Mouse (Mus musculus) frontal cortex, adult 2 months (tissue): ENCODE results near the gene Cfap97. TPM values are rescaled to one million over a fixed set of nuclear protein-coding genes. Genes with fewer than 3 reads are reported as not detected.
"Not testable (repeated sequence)": the region's sequence is repeated elsewhere in the genome, so short reads cannot be mapped to it uniquely, and the experiment has no call there.

Source experiments
- DNase-seq, 2 experiments: peaks; one replicate each; pipeline ENCODE4 v3.0.0; 2022; ENCODE audit warnings: low spot score in 1 of 2; ENCODE audit errors: extremely low spot score in 1 of 2
- polyA plus RNA-seq: library from polyadenylated mRNA; depleted of rRNA; stranded (reverse); fragments of >200 nt; gene quantifications from 2 replicates; pipeline ENCODE4 v1.2.3, GENCODE M21; 2012; rRNA removed

The Cfap97 gene
- 14.8 and 16.8 TPM in 2 replicates for polyA plus RNA-seq

DNA sequence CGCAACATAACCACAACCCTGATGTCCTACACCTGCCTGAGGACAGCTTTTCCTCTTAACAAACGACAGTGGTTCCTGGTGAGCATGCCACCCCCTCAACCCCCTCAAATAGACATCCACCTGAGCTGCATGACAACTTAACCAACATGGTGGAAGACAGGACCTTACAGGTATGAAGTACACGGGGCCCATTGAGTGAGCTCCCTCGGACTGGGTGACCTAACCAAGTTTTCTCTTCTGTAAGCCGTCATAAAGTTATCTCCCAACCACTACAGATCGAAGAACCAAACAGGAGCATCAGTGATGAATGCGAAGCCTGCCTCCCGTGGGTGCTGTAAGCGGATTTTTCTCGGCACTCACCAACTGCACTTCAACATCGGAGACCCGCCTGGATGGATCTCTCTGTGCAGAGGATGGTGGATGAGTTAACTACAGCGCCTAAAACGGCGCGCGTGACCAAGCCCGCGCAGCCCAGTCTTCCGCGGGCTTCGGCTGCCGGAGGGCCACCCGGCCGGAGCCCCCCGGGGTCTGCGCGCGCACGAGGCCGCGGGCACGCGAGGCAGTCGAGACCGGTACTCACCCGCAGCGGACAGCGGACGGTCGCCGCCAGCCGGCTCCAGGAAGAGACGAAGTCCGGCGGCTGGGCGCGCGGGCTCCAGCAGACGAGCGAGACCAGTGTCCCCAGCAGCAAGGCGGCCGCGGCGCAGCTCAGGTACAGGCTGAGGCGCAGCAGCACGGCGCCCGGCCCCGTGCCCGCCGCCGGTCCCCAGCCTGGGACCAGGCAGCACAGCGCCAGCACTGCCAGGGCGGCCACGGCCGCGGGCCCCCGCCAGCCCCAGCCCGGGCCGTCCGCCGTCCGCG lies at the start of gene Cfap97:
TSS of gene Cfap97 (plus strand) at position 570 of the 861 bp plus-strand sequence.
- DNase-seq = peak in 1 of 2 experiments; percentile 29

DNA sequence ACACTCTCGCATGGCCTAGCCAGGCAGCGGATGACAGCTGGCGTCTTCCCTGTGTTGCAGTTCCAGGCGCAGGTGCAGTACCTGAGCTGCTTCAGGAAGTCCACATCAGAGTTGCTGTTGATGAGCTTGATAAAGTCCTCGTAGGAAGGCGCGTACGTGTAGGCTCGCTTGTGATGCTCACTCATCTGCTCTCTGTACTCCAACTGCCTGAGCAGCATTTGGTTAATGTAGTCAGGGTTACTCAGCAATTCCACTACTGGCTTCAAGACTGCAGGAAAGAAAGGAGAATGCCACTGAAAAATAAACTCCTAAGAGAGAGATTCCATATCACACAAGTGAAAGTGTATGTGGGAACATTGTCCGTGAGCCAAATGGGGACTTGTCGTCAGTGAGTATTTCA lies 48.1 kb upstream of the Cfap97 start:
- DNase-seq = no peak

DNA sequence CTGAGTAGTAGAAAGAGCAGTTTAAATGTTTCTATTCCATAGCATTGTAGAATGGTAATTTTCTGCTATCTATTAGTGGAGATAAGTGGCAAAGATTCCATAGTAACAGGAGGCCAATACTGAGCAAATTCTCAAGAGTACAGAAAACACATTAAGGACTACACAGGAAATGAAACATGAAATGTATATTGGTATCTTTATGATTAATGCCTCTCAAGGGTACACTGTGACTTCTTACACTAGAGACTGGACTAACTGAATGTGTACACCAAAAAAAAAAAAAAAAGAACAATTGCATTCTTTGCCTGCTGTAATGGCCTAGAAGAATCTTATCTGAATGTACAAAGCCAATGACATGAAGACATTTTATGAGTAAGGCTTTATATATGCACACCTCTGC lies 43.9 kb upstream of the Cfap97 start:
- DNase-seq = no peak

DNA sequence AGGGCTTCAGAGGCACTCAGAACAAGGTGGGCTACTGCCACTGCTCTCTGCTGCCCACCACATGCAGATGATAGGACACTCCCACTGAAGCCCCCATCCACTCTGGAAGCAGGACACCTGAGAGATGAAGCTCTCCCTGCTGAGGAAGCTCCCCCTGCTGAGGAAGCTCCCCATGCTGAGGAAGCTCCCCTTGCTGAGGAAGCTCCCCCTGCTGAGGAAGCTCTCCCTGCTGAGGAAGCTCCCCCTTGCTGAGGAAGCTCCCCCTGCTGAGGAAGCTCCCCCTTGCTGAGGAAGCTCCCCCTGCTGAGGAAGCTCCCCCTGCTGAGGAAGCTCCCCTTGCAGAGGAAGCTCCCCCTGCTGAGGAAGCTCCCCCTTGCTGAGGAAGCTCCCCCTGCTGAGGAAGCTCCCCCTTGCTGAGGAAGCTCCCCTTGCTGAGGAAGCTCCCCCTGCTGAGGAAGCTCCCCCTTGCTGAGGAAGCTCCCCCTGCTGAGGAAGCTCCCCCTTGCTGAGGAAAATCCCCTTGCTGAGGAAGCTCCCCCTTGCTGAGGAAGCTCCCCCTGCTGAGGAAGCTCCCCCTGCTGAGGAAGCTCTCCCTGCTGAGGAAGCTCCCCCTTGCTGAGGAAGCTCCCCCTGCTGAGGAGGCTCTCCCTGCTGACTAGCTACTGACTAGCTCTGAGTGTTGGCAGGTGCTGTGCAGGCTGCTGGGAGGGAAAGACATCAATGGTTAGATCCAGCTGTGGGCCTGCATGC lies 38.0 kb upstream of the Cfap97 start:
- DNase-seq = not testable (repeated sequence)

DNA sequence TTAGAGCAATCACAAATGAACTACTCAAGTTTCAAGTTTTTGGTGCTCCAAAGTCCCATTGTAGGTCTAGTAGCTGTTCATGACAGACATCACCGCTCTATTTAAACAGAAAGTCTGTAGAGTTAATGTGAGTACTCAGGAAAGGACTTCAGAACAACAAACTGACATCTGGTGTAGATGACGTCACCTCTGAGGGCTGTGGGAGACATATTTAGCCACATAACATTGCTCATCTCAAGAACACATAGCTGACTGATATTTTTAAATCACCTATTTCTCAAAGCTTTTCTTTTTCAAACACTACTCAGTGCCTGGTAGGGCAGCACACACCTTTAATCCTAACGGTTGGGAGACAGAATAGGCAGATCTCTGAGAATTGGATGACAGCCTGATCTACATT lies 34.4 kb upstream of the Cfap97 start:
- DNase-seq = peak; percentile 62 to 66

DNA sequence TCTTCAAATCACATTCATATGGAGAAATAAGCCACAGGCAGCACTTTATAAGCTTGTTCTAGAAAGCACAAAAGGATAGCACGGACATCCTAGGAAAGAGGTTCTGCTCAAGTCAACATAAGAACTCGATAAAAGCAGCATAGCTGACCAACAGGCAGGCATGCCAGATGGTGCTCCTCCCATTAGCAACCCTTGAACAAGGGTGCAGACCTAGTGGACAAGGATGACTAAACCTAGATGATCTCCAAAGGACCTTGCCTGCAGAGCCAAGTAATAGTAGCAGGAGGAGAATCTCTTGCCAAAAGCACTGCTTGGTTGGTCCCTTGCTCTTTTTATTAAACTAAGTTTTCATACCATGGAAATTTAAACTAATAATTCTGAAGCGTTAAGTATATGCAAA lies 32.4 kb upstream of the Cfap97 start:
- no peak for DNase-seq

DNA sequence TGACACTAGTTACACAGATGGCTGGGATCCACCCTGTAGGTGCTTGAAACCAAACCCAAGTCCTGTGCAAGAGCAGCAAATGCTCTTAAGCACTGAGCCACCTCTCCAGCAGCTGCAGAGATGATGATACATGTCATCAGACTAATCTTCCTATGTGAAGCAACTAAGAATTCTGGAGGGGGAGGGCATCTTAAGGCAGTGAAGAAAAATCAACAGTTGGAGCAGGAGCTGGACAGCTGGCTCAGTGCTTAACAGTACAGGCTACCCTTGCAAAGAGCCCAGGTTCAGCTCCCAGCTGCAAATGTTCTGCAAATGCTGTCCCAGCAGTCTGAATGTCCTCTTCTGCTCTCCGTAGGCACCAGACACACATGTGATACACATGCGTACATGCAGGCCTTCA lies 29.1 kb upstream of the Cfap97 start:
- no peak for DNase-seq

DNA sequence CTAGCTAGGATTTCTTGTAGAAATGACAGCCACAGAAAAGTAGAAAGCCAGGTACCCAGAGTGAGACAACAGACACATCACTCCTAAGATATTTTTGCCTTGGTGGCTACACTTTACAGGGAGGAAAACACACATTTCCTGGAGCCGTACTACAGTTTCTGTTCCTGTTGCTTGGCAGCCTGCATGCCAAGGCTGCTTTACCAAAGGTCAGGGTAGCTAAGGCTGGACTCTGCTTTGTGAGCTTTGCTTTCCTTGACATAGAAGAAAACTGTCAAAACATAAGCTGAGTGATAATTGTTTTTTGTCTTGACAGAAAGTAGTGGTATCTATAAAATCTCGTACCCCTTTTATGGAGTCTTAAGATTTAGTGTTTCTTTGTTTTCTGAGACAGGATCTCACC lies 21.1 kb upstream of the Cfap97 start:
- no peak for DNase-seq

DNA sequence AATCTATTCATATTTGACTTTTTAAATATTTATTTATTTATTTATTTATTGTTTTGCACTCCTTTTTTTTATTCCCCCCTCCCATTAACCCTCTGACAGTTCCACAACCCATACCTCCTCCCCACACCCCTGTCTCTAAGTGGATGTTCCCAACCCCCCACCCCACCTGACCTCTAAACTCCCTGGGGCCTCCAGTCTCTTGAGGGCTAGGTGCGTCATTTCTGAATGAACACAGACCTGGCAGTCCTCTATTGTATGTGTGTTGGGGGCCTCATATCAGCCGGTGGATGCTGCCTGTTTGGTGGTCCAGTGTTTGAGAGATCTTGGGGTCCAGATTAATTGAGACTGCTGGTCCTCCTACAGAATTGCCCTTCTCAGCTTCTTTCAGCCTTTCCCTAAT lies 16.0 kb upstream of the Cfap97 start:
- DNase-seq = not testable (repeated sequence)

DNA sequence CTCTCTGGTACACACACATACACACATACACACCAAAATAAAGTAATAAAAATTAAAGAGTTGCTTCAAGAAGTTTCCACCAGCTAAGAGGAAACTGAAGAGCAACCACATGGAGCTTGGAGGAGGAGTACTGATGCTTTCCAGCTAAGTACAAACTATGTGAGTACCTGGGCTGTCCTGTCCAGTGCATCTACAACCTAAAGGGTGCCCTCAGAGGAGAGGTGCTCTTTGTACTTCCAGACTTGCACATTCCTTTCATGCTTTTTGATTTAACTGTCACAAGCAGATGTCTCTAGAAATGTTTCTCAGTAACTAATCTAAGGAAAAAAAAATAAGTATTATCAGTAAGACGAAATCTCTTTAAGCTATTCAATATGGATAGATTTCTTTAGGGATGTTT lies 14.2 kb upstream of the Cfap97 start:
- DNase-seq = no peak

DNA sequence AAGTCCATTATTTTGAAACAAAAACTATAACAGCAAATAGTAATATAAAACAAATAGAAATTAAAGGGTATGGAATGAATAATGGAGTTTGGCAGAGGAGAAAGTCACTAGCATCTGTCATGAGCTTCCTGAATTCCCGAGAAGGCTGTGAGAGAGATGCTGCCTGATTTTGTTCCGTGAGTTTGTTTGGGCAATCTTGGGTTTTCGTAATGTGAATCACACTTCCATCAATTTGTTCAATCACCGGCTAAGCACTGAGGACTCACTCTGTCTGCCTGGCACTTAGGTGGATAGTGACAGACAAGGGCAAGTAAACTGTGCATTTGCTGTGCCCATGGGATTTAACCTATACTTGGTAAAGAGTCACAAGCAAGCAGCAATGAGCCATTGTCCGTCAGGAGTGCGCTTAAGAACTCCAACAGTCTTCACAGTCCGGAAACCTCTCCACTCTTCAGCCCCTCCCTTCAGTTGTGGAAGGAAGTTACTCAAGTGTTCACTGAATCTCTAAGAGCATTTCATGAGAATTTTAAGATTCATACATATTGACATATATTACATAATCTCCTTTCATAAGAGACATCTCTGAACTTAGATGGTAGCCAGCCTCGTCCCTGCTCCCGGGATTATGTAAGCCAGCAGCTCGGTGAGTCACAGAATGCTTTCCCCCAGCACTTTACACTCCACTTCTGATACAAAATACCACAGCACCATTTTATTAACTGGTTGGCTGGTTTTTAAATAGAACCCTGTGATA lies 13.6 kb upstream of the Cfap97 start:
- peak in 1 of 2 experiments; percentile 61 for DNase-seq

DNA sequence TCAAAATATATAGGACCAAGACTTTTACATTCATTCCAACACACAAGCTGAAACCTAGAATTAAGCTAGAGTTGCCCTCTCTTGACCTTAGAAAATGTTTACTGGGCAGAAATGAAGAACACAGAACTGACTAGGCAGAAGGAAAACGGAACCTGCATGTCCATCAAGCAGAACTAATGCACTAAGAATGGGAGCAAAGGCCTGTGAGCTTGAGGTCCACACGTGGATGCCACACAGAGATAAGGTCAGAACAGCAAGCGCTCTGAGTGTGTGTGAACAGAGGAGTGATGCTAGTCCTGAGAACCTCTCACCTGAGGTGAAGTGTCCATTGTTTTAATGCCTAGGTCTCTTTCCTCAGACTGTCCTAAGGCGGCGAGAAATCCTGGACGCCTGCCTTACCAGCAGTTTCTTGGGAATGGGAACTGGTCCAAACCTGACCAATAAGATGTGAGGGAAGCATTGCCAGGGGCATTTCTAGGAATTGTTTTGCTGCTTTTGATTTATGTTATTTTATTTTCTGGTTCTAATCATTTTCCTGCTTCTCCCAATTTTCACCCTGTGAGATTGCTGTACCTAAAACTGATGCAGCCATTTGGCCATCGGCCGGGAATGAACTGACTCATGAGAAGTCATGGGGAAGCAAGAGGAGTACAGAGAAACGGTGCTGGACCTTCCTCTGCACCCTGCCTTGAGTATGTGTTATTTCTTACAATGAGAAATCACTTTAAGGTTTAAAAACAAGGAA lies 11.0 kb upstream of the Cfap97 start:
- no peak for DNase-seq

DNA sequence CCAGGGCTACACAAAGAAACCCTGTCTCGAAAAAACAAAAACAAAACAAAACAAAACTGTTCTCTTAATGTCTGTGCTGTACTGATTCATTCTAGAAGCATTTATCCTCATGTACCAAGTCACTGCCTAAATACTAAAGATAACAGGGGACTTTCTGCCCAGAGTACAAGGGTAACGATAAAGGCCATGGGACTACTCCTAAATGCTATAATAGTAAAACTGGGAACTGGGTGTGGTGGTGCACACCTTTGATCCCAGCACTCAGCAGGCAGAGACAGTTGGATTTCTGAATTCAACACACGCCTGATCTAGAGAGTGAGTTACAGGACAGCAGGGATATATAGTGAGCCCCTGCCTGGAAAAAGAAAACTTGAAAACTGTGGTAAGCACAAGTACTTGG lies 9.9 kb upstream of the Cfap97 start:
- no peak for DNase-seq

DNA sequence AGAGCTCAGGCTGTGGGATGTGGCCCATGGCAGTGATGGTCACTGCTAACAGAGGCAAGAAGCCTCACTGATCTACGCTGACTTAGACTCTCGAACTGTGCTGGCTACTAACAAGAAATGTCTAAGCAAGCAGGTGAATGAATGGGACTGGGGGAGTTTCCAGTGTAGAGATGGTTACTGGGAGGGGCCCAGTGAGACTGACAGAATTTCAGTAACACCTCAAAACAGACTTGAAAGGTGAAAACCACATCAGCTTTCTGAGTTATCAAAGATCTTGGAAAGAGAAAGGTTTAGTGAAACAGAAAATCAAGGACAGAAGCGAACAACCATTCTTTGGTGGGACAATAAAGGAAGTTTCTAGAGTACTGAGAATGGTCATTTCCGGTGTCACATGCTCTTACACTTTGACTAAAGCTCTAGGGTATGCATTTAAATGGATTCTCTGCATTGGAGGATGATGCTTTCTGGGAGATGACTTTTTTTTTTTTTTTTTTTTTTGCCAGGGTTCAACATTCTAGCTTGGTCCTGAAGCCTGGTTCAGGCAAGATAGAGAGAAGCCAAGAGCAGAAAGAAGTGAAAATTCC lies 9.0 kb upstream of the Cfap97 start:
- no peak for DNase-seq

DNA sequence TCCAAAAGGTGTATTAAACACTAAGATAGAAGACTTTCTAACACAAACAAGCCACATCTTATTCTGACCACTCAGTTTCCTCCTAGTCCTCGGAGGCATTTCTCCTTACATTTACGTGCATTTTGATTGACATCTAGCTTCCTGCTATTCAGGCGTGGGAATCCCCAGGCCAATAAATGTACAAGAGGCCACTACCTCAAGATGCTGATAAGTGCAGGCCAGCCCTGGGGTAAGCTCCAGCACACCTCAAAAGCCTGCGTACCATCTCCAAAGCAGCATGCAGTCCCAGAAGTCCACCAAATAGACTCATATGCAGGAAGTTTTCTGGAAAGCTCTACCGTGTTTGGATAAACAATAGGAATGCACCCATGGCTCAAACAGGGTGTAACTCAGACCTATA lies 8.1 kb upstream of the Cfap97 start:
- no peak for DNase-seq

DNA sequence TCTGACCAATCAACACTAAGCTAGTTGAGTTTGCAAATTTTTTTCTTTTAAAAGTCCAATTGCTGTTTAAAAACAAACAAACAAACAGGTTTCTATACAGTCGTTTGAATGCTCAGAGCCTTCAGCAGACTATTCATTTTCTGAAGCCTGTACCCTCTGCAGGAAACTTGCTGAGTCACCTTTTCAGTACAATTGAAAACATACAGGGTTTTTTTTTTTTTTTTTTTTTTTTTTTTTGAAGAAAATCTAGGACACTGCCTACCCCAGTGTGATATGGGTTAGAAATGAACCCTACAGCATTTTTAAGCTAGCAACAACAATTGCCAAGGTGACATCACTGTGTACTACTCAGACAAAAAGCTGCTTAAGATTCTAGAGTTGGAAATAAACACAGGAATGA lies 7.6 kb upstream of the Cfap97 start:
- no peak for DNase-seq

DNA sequence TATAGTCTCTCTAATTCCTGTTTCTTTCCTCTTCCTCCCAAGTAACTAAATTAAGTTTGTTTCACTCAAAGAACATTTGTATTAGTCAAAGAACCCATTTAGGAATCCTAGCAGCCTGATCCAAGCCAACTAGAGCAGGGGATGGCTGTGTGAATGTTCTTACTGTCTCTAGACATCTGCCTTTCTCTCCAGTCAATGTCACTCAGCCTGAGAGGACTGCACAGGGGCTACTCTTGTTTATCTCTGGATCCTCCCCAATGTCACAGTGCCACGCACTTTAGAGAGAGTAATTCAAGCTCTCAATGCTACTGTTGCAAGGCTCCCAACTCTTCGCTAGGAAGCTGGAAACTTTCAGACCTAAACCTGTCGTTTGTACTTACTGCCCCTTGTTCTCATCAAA lies 5.4 kb upstream of the Cfap97 start:
- DNase-seq = no peak

DNA sequence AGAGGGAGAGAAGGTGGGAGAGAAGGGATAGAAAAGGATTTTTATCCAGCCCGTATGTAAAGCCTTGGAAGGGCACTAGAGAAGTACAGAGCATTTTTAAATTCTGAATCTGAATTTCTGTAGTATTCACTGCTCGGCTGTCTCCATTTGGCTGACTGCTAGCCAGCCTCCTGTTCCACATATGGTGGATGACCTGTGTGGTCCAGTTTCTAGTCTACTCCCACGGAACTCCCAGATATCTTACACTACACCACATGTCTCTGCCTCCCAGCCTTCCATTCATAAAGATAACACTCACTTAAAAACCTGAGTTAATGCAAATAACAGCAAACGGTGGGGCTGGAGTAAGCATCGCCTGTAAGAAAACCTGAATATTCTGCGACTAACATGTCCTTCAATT lies 2.3 kb upstream of the Cfap97 start:
- DNase-seq = peak in 1 of 2 experiments; percentile 30

DNA sequence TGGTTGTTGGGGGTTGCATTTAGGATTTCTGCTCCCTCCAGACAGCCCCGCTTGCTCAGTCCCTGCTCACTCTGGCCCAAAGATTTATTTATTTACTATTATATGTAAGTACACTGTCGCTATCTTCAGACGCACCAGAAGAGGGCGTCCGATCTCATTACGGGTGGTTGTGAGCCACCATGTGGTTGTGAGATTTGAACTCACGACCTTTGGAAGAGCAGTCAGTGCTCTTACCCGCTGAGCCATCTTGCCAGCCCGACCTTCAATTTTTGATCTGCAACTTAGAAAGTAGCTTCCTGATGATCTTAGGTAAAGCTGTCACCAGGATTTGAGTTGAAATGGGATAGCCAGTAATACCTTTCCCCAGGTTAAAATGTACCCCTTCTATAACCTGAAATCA lies 1.8 kb upstream of the Cfap97 start:
- DNase-seq = no peak
